Mouse (Mus musculus) myocyte (in vitro differentiated cells): ENCODE data around the gene Cdc25b.

Experiments used
- CEBPB ChIP-seq: IDR thresholded peaks from 2 replicates; pipeline ENCODE4 v1.6.1; 2011; ENCODE audit warnings: mild to moderate bottlenecking, moderate library complexity; ENCODE audit not compliant: poor library complexity, insufficient read depth, severe bottlenecking
- MAX ChIP-seq: IDR thresholded peaks from one replicate; pipeline ENCODE4 v1.6.1; 2011; ENCODE audit warnings: low read depth, mild to moderate bottlenecking, control low read depth
- POLR2A ChIP-seq: IDR thresholded peaks from one replicate; pipeline ENCODE4 v1.6.1; 2011; ENCODE audit warnings: low read depth, mild to moderate bottlenecking, control low read depth, moderate library complexity; ENCODE audit not compliant: insufficient read length
- REST ChIP-seq: IDR thresholded peaks from one replicate; pipeline ENCODE4 v1.6.1; 2011; ENCODE audit warnings: mild to moderate bottlenecking, control low read depth, moderate library complexity; ENCODE audit not compliant: insufficient read depth, insufficient read length

- no peak for TF ChIP-seq POLR2A
- TF ChIP-seq CEBPB: no peak
- no peak for TF ChIP-seq MAX
- no peak for TF ChIP-seq REST
These were observed 41.2 kb upstream of the Cdc25b start for GRCm38 (mm10) chr2:131145536-131145935.
